Mouse (Mus musculus) heart, embryonic 10.5 days (tissue): ENCODE results near the gene Cxcl12. TPM values are rescaled to one million over a fixed set of nuclear protein-coding genes. Genes with fewer than 3 reads are reported as not detected.

Experiments
- DNase-seq: peaks from one replicate; pipeline ENCODE4 v3.0.0-alpha.2; 2017; ENCODE audit warnings: low spot score
- H3K27ac ChIP-seq: fragments of 300-500 bp; sonication (generic); 2 replicates; pipeline ENCODE4 v1.5.1; 2016; ENCODE audit warnings: mild to moderate bottlenecking
- H3K27me3 ChIP-seq: fragments of 300-500 bp; sonication (generic); 2 replicates; pipeline ENCODE4 v1.6.1; 2016; ENCODE audit warnings: mild to moderate bottlenecking; ENCODE audit not compliant: poor library complexity, insufficient read depth, severe bottlenecking
- H3K36me3 ChIP-seq: fragments of 300-500 bp; sonication (generic); 2 replicates; pipeline ENCODE4 v1.6.1; 2016; ENCODE audit warnings: mild to moderate bottlenecking, moderate library complexity
- H3K4me1 ChIP-seq: fragments of 300-500 bp; sonication (generic); 2 replicates; pipeline ENCODE4 v1.6.1; 2016; ENCODE audit warnings: mild to moderate bottlenecking
- H3K4me3 ChIP-seq: fragments of 300-500 bp; sonication (generic); 2 replicates; pipeline ENCODE4 v1.5.1; 2016; ENCODE audit warnings: mild to moderate bottlenecking, moderate library complexity
- H3K9me3 ChIP-seq: fragments of 300-500 bp; sonication (generic); 2 replicates; pipeline ENCODE4 v1.6.1; 2016; ENCODE audit warnings: mild to moderate bottlenecking, moderate library complexity
- WGBS: fragments of 180-500 bp; shearing (Covaris S2); methylation state at CpG from one replicate; pipeline ENCODE4 v1.1.7; 2016; 5-methylcytosine and 5-hydroxymethylcytosine counted together
- polyA plus RNA-seq: library from polyadenylated mRNA; unstranded; fragments of >200 nt; fragmentation: Nextera tagmentation; extraction: Ambion mirVana; gene quantifications from 2 replicates; pipeline ENCODE4 v1.2.1, GENCODE M21; 2016

Cxcl12 gene
- polyA plus RNA-seq, 1 experiment from 2014 or later: 112 TPM

DNA sequence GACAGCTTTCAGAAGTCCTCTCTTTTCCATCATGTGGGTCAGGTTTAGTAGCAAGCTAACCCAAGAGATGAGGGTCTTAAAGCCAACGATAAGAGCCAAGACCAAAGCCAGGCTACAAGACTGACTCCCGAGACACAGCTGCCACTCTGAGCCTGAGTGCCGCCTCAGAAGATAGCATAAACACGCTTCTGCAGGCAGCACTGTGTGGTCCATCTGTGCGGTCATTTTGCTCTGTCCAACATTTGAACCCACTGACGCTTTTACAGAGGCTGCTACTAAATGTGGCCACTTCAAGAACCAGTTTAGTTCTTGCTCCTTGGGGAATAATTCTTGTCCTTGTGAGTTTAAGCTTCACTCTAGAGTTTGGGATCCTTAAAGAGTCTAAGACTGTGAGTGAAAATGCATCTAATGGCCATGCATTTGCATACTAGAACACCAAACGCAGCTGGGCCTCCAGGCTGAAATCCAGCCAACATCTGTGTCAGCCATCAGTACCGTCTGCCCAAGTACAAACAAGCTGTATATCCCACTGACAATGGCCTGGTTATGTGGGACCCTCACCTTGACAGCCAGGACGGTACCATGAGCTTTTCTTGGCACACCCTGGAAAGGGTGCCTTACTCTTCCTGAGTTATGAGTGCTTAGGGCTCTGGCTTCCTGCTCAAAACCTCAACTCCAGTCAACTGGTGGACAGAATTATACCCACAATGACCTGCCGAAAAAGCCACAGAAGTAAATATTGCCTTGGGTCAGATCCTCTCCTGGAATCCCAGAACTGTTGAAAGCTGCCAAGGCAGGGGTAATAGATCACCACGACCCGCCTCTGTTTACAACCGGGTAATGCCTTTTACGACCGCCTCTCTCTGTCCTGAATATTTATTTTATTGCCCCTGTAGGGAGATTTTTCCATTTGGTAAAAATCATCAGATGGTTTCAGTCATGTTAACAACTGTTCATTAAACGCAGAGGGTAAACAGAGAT is 8.3 kb upstream of the Cxcl12 start:
- Histone ChIP-seq H3K36me3 (no peaks in the 10 kb centered on the region), H3K27me3 (peaks cover 50% of the 10 kb centered on the region), H3K27ac (no peak overlapping the region), H3K4me3 (no peak overlapping the region), H3K9me3 (no peaks in the 10 kb centered on the region), H3K4me1 (no peaks in the 10 kb centered on the region)
- 77% methylated on average over 16 of the region's 16 CpGs for WGBS
- DNase-seq: no peak

DNA sequence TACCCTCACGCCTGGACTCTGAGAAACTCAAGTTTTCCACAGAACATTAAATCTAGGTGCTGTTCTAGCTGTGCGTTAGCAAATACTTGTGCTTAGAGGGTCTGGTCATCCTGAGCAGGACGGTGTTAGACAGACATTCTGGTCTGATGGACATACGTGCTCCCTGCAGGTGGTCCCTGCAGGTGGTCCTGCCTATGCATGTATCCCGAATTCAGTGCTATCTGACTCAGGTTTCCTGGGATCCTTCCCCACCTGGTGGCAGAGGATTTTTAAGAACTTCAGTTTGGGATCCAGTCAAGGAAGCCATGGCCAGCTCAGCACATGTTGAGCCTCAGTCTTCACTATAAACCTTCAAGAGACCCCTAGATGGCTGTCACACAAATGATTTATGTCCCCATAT is 4.8 kb upstream of the Cxcl12 start:
- Histone ChIP-seq H3K27me3 (peaks cover 42% of the 10 kb centered on the region), H3K4me1 (peaks cover 15% of the 10 kb centered on the region)
- peak; percentile 43 for DNase-seq

GRCm38 (mm10) chr6:117166581-117167425 is 1.5 kb upstream of the Cxcl12 start:
- Histone ChIP-seq H3K27ac (no peak overlapping the region), H3K9me3 (no peaks in the 10 kb centered on the region), H3K36me3 (peaks cover 7% of the 10 kb centered on the region; the same call in 1 of the 2 replicates), H3K4me3 (peak overlapping the region; percentile 76), H3K27me3 (peaks cover 63% of the 10 kb centered on the region), H3K4me1 (peaks cover 32% of the 10 kb centered on the region)
- peak; percentile 91 for DNase-seq
- WGBS: 2% methylated on average over 16 of the region's 16 CpGs

More for the DNA sequence above, 4.8 kb upstream of the Cxcl12 start:
- no peak overlapping the region for H3K27ac ChIP-seq
- H3K4me3 ChIP-seq: no peak overlapping the region
- H3K9me3 ChIP-seq: no peaks in the 10 kb centered on the region
- WGBS: 74% methylated on average over 5 of the region's 5 CpGs
- H3K36me3 ChIP-seq: no peaks in the 10 kb centered on the region

- no peak for DNase-seq
- Histone ChIP-seq H3K27ac (no peak overlapping the region), H3K4me1 (peaks cover 32% of the 10 kb centered on the region), H3K36me3 (peaks cover 13% of the 10 kb centered on the region; the same call in 1 of the 2 replicates), H3K4me3 (peak overlapping the region; percentile 76), H3K27me3 (peaks cover 65% of the 10 kb centered on the region), H3K9me3 (no peaks in the 10 kb centered on the region)
- WGBS: 14% methylated on average over 7 of the region's 7 CpGs
Measured at GRCm38 (mm10) chr6:117167426-117167730, 957 bp upstream of the Cxcl12 start.

- no peak for DNase-seq
- peak overlapping the region; percentile 86 for H3K27ac ChIP-seq
- peaks cover 66% of the 10 kb centered on the region for H3K27me3 ChIP-seq
- peaks cover 23% of the 10 kb centered on the region for H3K36me3 ChIP-seq
- peak overlapping the region; percentile 76 for H3K4me3 ChIP-seq
- H3K9me3 ChIP-seq: no peaks in the 10 kb centered on the region
- peaks cover 32% of the 10 kb centered on the region for H3K4me1 ChIP-seq
- WGBS: under 1% methylated on average over 46 of the region's 46 CpGs
Measured at GRCm38 (mm10) chr6:117169051-117169909, 945 bp downstream of the Cxcl12 start.

GRCm38 (mm10) chr6:117169910-117170747 is 1.8 kb downstream of the Cxcl12 start:
- Histone ChIP-seq H3K27me3 (peaks cover 68% of the 10 kb centered on the region), H3K4me1 (peaks cover 32% of the 10 kb centered on the region), H3K4me3 (peak overlapping the region; percentile 76), H3K36me3 (peaks cover 23% of the 10 kb centered on the region), H3K27ac (peak overlapping the region; percentile 2; the same call in 1 of the 2 replicates), H3K9me3 (no peaks in the 10 kb centered on the region)
- WGBS: 25% methylated on average over 10 of the region's 10 CpGs
- DNase-seq: no peak

DNA sequence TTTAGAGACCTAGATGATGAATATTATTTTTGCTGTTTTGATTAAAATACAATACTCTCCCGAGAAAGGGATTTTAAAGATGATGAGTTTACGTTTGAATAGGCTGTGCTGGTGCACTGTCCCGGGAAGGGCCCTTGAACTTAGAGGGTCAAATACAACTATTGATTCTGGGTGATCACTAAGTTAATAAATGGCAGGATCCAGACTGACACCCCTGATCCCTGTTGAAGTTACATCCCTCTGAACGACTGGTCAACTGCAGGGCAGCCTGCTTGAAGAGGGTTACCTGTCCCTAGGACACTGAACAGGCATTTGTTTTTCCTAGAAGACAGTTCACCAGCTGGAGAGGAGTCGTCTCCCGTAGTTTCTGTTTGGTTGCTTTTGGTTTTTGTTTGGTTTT is 4.0 kb downstream of the Cxcl12 start:
- Histone ChIP-seq H3K4me3 (no peak overlapping the region), H3K36me3 (peaks cover 33% of the 10 kb centered on the region), H3K4me1 (peaks cover 27% of the 10 kb centered on the region), H3K9me3 (no peaks in the 10 kb centered on the region), H3K27me3 (peaks cover 80% of the 10 kb centered on the region), H3K27ac (no peak overlapping the region)
- WGBS: 82% methylated on average over 6 of the region's 6 CpGs
- DNase-seq: no peak

DNA sequence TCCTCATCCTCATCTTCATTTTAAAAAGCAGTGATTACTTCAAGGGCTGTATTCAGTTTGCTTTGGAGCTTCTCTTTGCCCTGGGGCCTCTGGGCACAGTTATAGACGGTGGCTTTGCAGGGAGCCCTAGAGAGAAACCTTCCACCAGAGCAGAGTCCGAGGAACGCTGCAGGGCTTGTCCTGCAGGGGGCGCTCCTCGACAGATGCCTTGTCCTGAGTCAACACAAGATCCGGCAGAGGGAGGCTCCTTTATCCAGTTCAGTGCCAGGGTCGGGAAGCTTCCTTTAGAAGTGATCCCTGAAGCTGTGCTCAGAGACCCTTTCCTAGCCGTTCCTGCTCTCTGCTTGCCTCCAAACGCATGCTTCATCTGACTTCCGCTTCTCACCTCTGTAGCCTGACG is 5.5 kb downstream of the Cxcl12 start:
- peak; percentile 91 for DNase-seq
- no peaks in the 10 kb centered on the region for H3K9me3 ChIP-seq
- H3K4me3 ChIP-seq: no peak overlapping the region
- peaks cover 82% of the 10 kb centered on the region for H3K27me3 ChIP-seq
- no peak overlapping the region; the same call in 1 of the 2 replicates for H3K27ac ChIP-seq
- peaks cover 48% of the 10 kb centered on the region for H3K36me3 ChIP-seq
- H3K4me1 ChIP-seq: peaks cover 13% of the 10 kb centered on the region
- 20% methylated on average over 11 of the region's 11 CpGs for WGBS

- H3K4me3 ChIP-seq: no peak overlapping the region
- WGBS: 62% methylated on average over 2 of the region's 2 CpGs
- peaks cover 85% of the 10 kb centered on the region for H3K27me3 ChIP-seq
- no peaks in the 10 kb centered on the region for H3K9me3 ChIP-seq
- H3K27ac ChIP-seq: no peak overlapping the region
- no peak for DNase-seq
- H3K4me1 ChIP-seq: peaks cover 13% of the 10 kb centered on the region
- peaks cover 53% of the 10 kb centered on the region for H3K36me3 ChIP-seq
Measured at GRCm38 (mm10) chr6:117175113-117175793, 6.9 kb downstream of the Cxcl12 start.

DNA sequence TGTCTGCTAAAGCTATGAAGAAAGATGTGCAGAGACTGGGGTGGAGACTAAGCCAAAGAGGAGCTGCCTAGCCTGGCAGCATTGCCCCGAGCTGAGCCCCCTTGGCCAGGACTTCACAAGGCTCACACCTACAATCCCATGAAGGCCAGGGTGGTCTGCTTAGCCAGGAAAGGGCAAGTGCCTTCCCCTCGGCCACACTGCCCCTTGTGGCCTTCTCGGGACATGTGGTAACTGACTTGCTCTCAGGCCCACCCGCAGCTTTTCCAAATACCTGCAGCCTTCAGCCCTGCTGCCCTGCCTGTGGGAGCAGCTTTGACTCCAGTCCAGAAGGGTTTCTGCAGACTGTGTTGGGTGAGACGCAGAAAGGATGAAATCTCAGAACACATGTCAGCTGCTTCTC is 8.1 kb downstream of the Cxcl12 start:
- no peaks in the 10 kb centered on the region for H3K9me3 ChIP-seq
- peaks cover 13% of the 10 kb centered on the region for H3K4me1 ChIP-seq
- peak; percentile 76 for DNase-seq
- no peak overlapping the region for H3K27ac ChIP-seq
- no peak overlapping the region for H3K4me3 ChIP-seq
- WGBS: 24% methylated on average over 5 of the region's 5 CpGs
- H3K36me3 ChIP-seq: peaks cover 50% of the 10 kb centered on the region
- peaks cover 78% of the 10 kb centered on the region for H3K27me3 ChIP-seq

- DNase-seq: no peak
- 37% methylated on average over 6 of the region's 6 CpGs for WGBS
- Histone ChIP-seq H3K27ac (no peak overlapping the region), H3K9me3 (no peaks in the 10 kb centered on the region), H3K4me1 (peaks cover 12% of the 10 kb centered on the region), H3K4me3 (no peak overlapping the region), H3K27me3 (peaks cover 62% of the 10 kb centered on the region), H3K36me3 (peaks cover 30% of the 10 kb centered on the region)
Measured at GRCm38 (mm10) chr6:117180303-117180702, 12.0 kb downstream of the Cxcl12 start.
